Mouse (Mus musculus): Measurements from ENCODE around the gene Rps18. TPM values are rescaled to one million over a fixed set of nuclear protein-coding genes. Genes with fewer than 3 reads are reported as not detected.

Rps18 gene
- total RNA-seq, 2 experiments from 2014 or later, result 464 to 543 TPM

GRCm38 (mm10) chr17:33951021-33951946, 4.5 kb downstream of the Rps18 start, which contains the start of gene B3galt4:
Gene B3galt4 (minus strand): TSS chr17:33951488.
- intact Hi-C loops (cut with DNase I; ENCODE audit: low total_unique reads), result no loop called here
- DNase-seq, result peak; percentile 80

- intact Hi-C loops (cut with DNase I; ENCODE audit: low total_unique reads), result no loop called here
- no peak for DNase-seq
Observed at GRCm38 (mm10) chr17:33950131-33950625, 5.6 kb downstream of the Rps18 start.

GRCm38 (mm10) chr17:33948905-33949537, 6.8 kb downstream of the Rps18 start:
- intact Hi-C loops (cut with DNase I; ENCODE audit: low total_unique reads), result no loop called here

GRCm38 (mm10) chr17:33948090-33948904, 7.5 kb downstream of the Rps18 start:
- DNase-seq, result no peak
- intact Hi-C loops (cut with DNase I; ENCODE audit: low total_unique reads), result no loop called here

More at GRCm38 (mm10) chr17:33948905-33949537, 6.8 kb downstream of the Rps18 start:
- DNase-seq, result no peak

- DNase-seq, result no peak
- intact Hi-C loops (cut with DNase I; ENCODE audit: low total_unique reads), result no loop called here
Observed at GRCm38 (mm10) chr17:33947430-33948089, 8.2 kb downstream of the Rps18 start.

GRCm38 (mm10) chr17:33943454-33943853, 12.3 kb downstream of the Rps18 start:
- DNase-seq, result no peak
- intact Hi-C loops (cut with DNase I; ENCODE audit: low total_unique reads), result no loop called here

GRCm38 (mm10) chr17:33941381-33941780, 14.4 kb downstream of the Rps18 start:
- intact Hi-C loops (cut with DNase I; ENCODE audit: low total_unique reads), result no loop called here

GRCm38 (mm10) chr17:33940981-33941380, 14.8 kb downstream of the Rps18 start:
- intact Hi-C loops (cut with DNase I; ENCODE audit: low total_unique reads), result no loop called here
- DNase-seq, result no peak

More at GRCm38 (mm10) chr17:33941381-33941780, 14.4 kb downstream of the Rps18 start:
- DNase-seq, result no peak

GRCm38 (mm10) chr17:33940206-33940805, 15.5 kb downstream of the Rps18 start, which contains the start of the genes Pfdn6 and Wdr46:
Gene Pfdn6 (minus strand): TSS chr17:33940343.
Gene Wdr46 (plus strand): TSS chr17:33940660.
- DNase-seq, result peak; percentile 85
- intact Hi-C loops (cut with DNase I; ENCODE audit: low total_unique reads), result no loop called here

- intact Hi-C loops (cut with DNase I; ENCODE audit: low total_unique reads), result no loop called here
- no peak for DNase-seq
Observed at GRCm38 (mm10) chr17:33938783-33939182, 17.0 kb downstream of the Rps18 start.

GRCm38 (mm10) chr17:33936993-33937392, 18.8 kb downstream of the Rps18 start:
- intact Hi-C loops (cut with DNase I; ENCODE audit: low total_unique reads), result no loop called here
- DNase-seq, result no peak

GRCm38 (mm10) chr17:33935422-33936055, 20.3 kb downstream of the Rps18 start:
- intact Hi-C loops (cut with DNase I; ENCODE audit: low total_unique reads), result no loop called here
- DNase-seq, result no peak

- DNase-seq, result no peak
- intact Hi-C loops (cut with DNase I; ENCODE audit: low total_unique reads), result no loop called here
Observed at GRCm38 (mm10) chr17:33932970-33933369, 22.8 kb downstream of the Rps18 start.

GRCm38 (mm10) chr17:33932448-33932847, 23.4 kb downstream of the Rps18 start:
- intact Hi-C loops (cut with DNase I; ENCODE audit: low total_unique reads), result no loop called here
- DNase-seq, result no peak

- DNase-seq, result no peak
Observed at GRCm38 (mm10) chr17:33931947-33932346, 23.9 kb downstream of the Rps18 start.

GRCm38 (mm10) chr17:33931159-33931866, 24.5 kb downstream of the Rps18 start:
- intact Hi-C loops (cut with DNase I; ENCODE audit: low total_unique reads), result no loop called here
- DNase-seq, result no peak

More at GRCm38 (mm10) chr17:33931947-33932346, 23.9 kb downstream of the Rps18 start:
- intact Hi-C loops (cut with DNase I; ENCODE audit: low total_unique reads), result no loop called here

Data from gastrocnemius, postnatal 14 days (tissue).